10 mouse cellular contexts compared by ENCODE assay signal in the genomic region with DNA sequence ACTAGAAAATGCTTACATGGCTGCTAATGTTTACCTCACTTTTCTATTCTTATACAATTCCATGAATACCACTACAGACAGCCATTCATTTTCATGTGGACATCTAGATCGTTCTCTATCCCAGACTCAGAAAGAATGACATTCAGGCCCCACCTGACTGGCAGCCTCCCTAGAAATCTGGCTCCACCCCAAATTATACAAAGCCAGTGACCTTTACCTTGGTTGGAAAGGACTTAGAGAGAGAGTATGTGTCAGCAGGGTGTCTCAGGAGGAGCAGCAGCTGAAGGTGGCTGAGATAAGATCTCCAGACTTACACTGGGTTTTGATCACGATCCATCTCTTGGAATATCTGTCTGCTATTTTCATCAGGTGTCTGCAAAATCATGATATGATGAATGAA. TPM values are rescaled to one million over a fixed set of nuclear protein-coding genes. Genes with fewer than 3 reads are reported as not detected.
A peak's percentile ranks its signal among the peaks of the same experiment; 100 is the strongest.
DNase-seq lines count a peak whose midpoint lies in the region; ATAC-seq and TF ChIP-seq lines count a peak whose summit lies in the region.
"Not testable (repeated sequence)": the region's sequence is repeated elsewhere in the genome, so short reads cannot be mapped to it uniquely, and the experiment has no call there.
"Had no signal": no experiment of that assay in that cellular context is flagged by ENCODE, and none has a peak within 500 bp of the region (broad histone marks: within the 10 kb centered on the region; RNA-seq: fewer than 3 reads in every experiment).

No protein-coding gene starts in this region.

- ATAC-seq in intestine, embryonic 16.5 days: peak; percentile 36; the same call in 1 of the 2 replicates
- peak; percentile 55; the same call in 1 of the 2 replicates for ATAC-seq in liver, postnatal 0 days
- ATAC-seq in stomach, postnatal 0 days (ENCODE audit: low FRiP score, low TSS enrichment): peak; percentile 68

- not testable (repeated sequence) for TF ChIP-seq CTCF in liver, postnatal 0 days (IDR thresholded peaks at IDR 0.05; ENCODE audit: low read depth); stomach, postnatal 0 days (IDR thresholded peaks at IDR 0.05; ENCODE audit: low read depth)

- not testable (repeated sequence) for H3K27me3 ChIP-seq in intestine, embryonic 16.5 days (replicated peaks; ENCODE audit: control insufficient read depth, insufficient read depth, low read length); liver, postnatal 0 days (ENCODE audit: insufficient read depth, low read length); stomach, postnatal 0 days (ENCODE audit: control insufficient read depth, insufficient read depth, low read length)

- H3K4me3 ChIP-seq in intestine, embryonic 16.5 days (ENCODE audit: low read length); liver, postnatal 0 days (ENCODE audit: low read depth, low read length); stomach, postnatal 0 days (ENCODE audit: low read depth, low read length): not testable (repeated sequence)

- H3K27ac ChIP-seq in intestine, embryonic 16.5 days (ENCODE audit: low read length); liver, postnatal 0 days (ENCODE audit: low read depth); stomach, postnatal 0 days (replicated peaks): not testable (repeated sequence)

- DNase-seq in liver, postnatal 0 days; stomach, postnatal 0 days (ENCODE audit: low spot score): not testable (repeated sequence)

- not testable (repeated sequence) for H3K9ac ChIP-seq in intestine, embryonic 16.5 days (ENCODE audit: low read depth, low read length); liver, postnatal 0 days (replicated peaks); stomach, postnatal 0 days (ENCODE audit: low read length)

- not testable (repeated sequence) for TF ChIP-seq EP300 in liver, postnatal 0 days (IDR thresholded peaks at IDR 0.05; ENCODE audit: low read depth); stomach, postnatal 0 days (optimal IDR thresholded peaks at IDR 0.05)

- not testable (repeated sequence) for H3K4me1 ChIP-seq in intestine, embryonic 16.5 days (ENCODE audit: control insufficient read depth, insufficient read depth, low read length); liver, postnatal 0 days (ENCODE audit: insufficient read depth); stomach, postnatal 0 days (replicated peaks; ENCODE audit: control insufficient read depth, insufficient read depth)

- not testable (repeated sequence) for H3K9me3 ChIP-seq in intestine, embryonic 16.5 days (ENCODE audit: control insufficient read depth, low read length); liver, postnatal 0 days (ENCODE audit: low read length); stomach, postnatal 0 days (ENCODE audit: control insufficient read depth, low read length)

- WGBS in intestine, embryonic 16.5 days: no CpG with 5 or more reads among the region's 2 CpGs
- no CpG with 5 or more reads among the region's 2 CpGs for WGBS in liver, postnatal 0 days (ENCODE audit: insufficient replicate concordance)
- WGBS in stomach, postnatal 0 days: no CpG with 5 or more reads among the region's 2 CpGs

- not testable (repeated sequence) for H3K36me3 ChIP-seq in intestine, embryonic 16.5 days (ENCODE audit: control insufficient read depth, insufficient read depth, low read length); liver, postnatal 0 days (replicated peaks; ENCODE audit: insufficient read depth, low read length); stomach, postnatal 0 days (ENCODE audit: control insufficient read depth, insufficient read depth, low read length)

- H3K4me2 ChIP-seq in intestine, embryonic 16.5 days (ENCODE audit: low read depth, low read length); liver, postnatal 0 days (ENCODE audit: low read depth, low read length); stomach, postnatal 0 days (replicated peaks; ENCODE audit: low read depth): not testable (repeated sequence)

RNA-seq across cellular contexts. Expression of gene Ces2c, which starts 22.0 kb away (rescaled TPM):
- 2.5 and 2.7 TPM in 2 replicates for polyA plus RNA-seq in intestine, embryonic 16.5 days (2015; fragmentation: Nextera tagmentation; extraction: Ambion mirVana)
- polyA plus RNA-seq in liver, postnatal 0 days (2015; fragmentation: Nextera tagmentation; extraction: Ambion mirVana): 1.9 TPM in 2 replicates
- 112 and 113 TPM in 2 replicates for polyA plus RNA-seq in stomach, postnatal 0 days (2015; fragmentation: Nextera tagmentation; extraction: Ambion mirVana)
- polyA plus RNA-seq: adrenal gland, adult 2 months; brain, embryonic 14.5 days; C2C12; G1E; Patski had no signal

RNA-seq across cellular contexts. Expression of gene Ces2b, which starts 37.5 kb away (rescaled TPM):
- 0.92 and 0.95 TPM in 2 replicates for polyA plus RNA-seq in intestine, embryonic 16.5 days (2015; fragmentation: Nextera tagmentation; extraction: Ambion mirVana)
- polyA plus RNA-seq in liver, postnatal 0 days (2015; fragmentation: Nextera tagmentation; extraction: Ambion mirVana): 0.19 and 0.30 TPM in 2 replicates
- 20.0 and 23.2 TPM in 2 replicates for polyA plus RNA-seq in stomach, postnatal 0 days (2015; fragmentation: Nextera tagmentation; extraction: Ambion mirVana)
- polyA plus RNA-seq: activated CD4-positive, CD25-positive, alpha-beta regulatory T cell, adult 4 months; adrenal gland, adult 2 months; C2C12; CD4-positive, CD25-positive, alpha-beta regulatory T cell, adult 4 months; G1E; Patski had no signal

RNA-seq across cellular contexts. Expression of gene Ces2e, which starts 57.2 kb away (rescaled TPM):
- 63.9 and 95.6 TPM in 2 replicates for polyA plus RNA-seq in intestine, embryonic 16.5 days (2015; fragmentation: Nextera tagmentation; extraction: Ambion mirVana)
- 13.5 and 14.6 TPM in 2 replicates for polyA plus RNA-seq in liver, postnatal 0 days (2015; fragmentation: Nextera tagmentation; extraction: Ambion mirVana)
- polyA plus RNA-seq in stomach, postnatal 0 days (2015; fragmentation: Nextera tagmentation; extraction: Ambion mirVana): 2.4 and 2.6 TPM in 2 replicates
- polyA plus RNA-seq: activated CD4-positive, CD25-positive, alpha-beta regulatory T cell, adult 4 months; brain, embryonic 14.5 days; CD4-positive, CD25-positive, alpha-beta regulatory T cell, adult 4 months; G1E; Patski had no signal

Comparison
In these comparisons a context has a peak if more than half of its experiments do, and no peak if none do; other contexts are left out.
1. RNA of gene Ces2c, which starts 22.0 kb away (polyA plus RNA-seq): 112 to 113 TPM in stomach, postnatal 0 days; 2.5 to 2.7 TPM in intestine, embryonic 16.5 days and 1.9 TPM in liver, postnatal 0 days; every median in the first group is over 10 times any median in the second.
2. RNA of gene Ces2b, which starts 37.5 kb away (polyA plus RNA-seq): 20.0 to 23.2 TPM in stomach, postnatal 0 days; 0.92 to 0.95 TPM in intestine, embryonic 16.5 days and 0.19 to 0.30 TPM in liver, postnatal 0 days; every median in the first group is over 10 times any median in the second.
3. Peak in every context shown above with its lines, with median percentiles within 50 percentile points of each other: ATAC-seq.